Mouse (Mus musculus): ENCODE results near the gene Sema4d.
"Not testable (repeated sequence)": the region's sequence is repeated elsewhere in the genome, so short reads cannot be mapped to it uniquely, and the experiment has no call there.

Gene Sema4d

GRCm38 (mm10) chr13:51678687-51679086 lies 114.9 kb downstream of the Sema4d start:
- DNase-seq (ENCODE audit: low spot score) = no peak

GRCm38 (mm10) chr13:51677630-51678185 lies 115.8 kb downstream of the Sema4d start:
- DNase-seq (ENCODE audit: low spot score) = no peak

- DNase-seq (ENCODE audit: low spot score) = no peak
Observed at GRCm38 (mm10) chr13:51677041-51677440, 116.5 kb downstream of the Sema4d start.

GRCm38 (mm10) chr13:51676641-51677040 lies 116.9 kb downstream of the Sema4d start:
- DNase-seq (ENCODE audit: low spot score) = no peak

GRCm38 (mm10) chr13:51668195-51668594 lies 125.4 kb downstream of the Sema4d start:
- not testable (repeated sequence) for DNase-seq (ENCODE audit: low spot score)

GRCm38 (mm10) chr13:51663561-51663960 lies 130.0 kb downstream of the Sema4d start:
- DNase-seq (ENCODE audit: low spot score) = no peak

GRCm38 (mm10) chr13:51659573-51659972 lies 134.0 kb downstream of the Sema4d start:
- no peak for DNase-seq (ENCODE audit: low spot score)

- DNase-seq (ENCODE audit: low spot score) = no peak
Observed at GRCm38 (mm10) chr13:51658094-51658493, 135.5 kb downstream of the Sema4d start.

GRCm38 (mm10) chr13:51656516-51657235 lies 136.9 kb downstream of the Sema4d start:
- no peak for DNase-seq (ENCODE audit: low spot score)

- no peak for DNase-seq (ENCODE audit: low spot score)
Observed at GRCm38 (mm10) chr13:51653961-51654360, 139.6 kb downstream of the Sema4d start.

GRCm38 (mm10) chr13:51653159-51653558 lies 140.4 kb downstream of the Sema4d start:
- no peak for DNase-seq (ENCODE audit: low spot score)

GRCm38 (mm10) chr13:51651408-51652064 lies 142.0 kb downstream of the Sema4d start, which contains the start of gene Secisbp2:
Secisbp2 (plus strand) TSS chr13:51651697.
- peak; percentile 98 for DNase-seq (ENCODE audit: low spot score)

GRCm38 (mm10) chr13:51649740-51650139 lies 143.8 kb downstream of the Sema4d start:
- no peak for DNase-seq (ENCODE audit: low spot score)

GRCm38 (mm10) chr13:51648237-51648636 lies 145.3 kb downstream of the Sema4d start:
- DNase-seq (ENCODE audit: low spot score) = no peak

- no peak for DNase-seq (ENCODE audit: low spot score)
Observed at GRCm38 (mm10) chr13:51647770-51648169, 145.8 kb downstream of the Sema4d start.

- DNase-seq (ENCODE audit: low spot score) = no peak
Observed at GRCm38 (mm10) chr13:51646362-51647027, 147.1 kb downstream of the Sema4d start.

GRCm38 (mm10) chr13:51645872-51646271 lies 147.7 kb downstream of the Sema4d start:
- DNase-seq (ENCODE audit: low spot score) = peak; percentile 62

GRCm38 (mm10) chr13:51644829-51645789 lies 148.4 kb downstream of the Sema4d start, which contains the start of gene Cks2:
Cks2 (plus strand) TSS chr13:51645232.
- peak; percentile 100 for DNase-seq (ENCODE audit: low spot score)

- no peak for DNase-seq (ENCODE audit: low spot score)
Observed at GRCm38 (mm10) chr13:51643924-51644828, 149.4 kb downstream of the Sema4d start.

- DNase-seq (ENCODE audit: low spot score) = no peak
Observed at GRCm38 (mm10) chr13:51642171-51642778, 151.3 kb downstream of the Sema4d start.

Data from embryo, embryonic 10 days (tissue).